Mouse (Mus musculus) thymus, postnatal 10 days (tissue): ENCODE measurements around the gene Cd22.
"Not testable (repeated sequence)": the region's sequence is repeated elsewhere in the genome, so short reads cannot be mapped to it uniquely, and the experiment has no call there.

Experiments used
- DNase-seq, 2 experiments: peaks; one replicate each; pipeline ENCODE4 v3.0.0; 2021; ENCODE audit warnings: low spot score in 2 of 2

The Cd22 gene

DNA sequence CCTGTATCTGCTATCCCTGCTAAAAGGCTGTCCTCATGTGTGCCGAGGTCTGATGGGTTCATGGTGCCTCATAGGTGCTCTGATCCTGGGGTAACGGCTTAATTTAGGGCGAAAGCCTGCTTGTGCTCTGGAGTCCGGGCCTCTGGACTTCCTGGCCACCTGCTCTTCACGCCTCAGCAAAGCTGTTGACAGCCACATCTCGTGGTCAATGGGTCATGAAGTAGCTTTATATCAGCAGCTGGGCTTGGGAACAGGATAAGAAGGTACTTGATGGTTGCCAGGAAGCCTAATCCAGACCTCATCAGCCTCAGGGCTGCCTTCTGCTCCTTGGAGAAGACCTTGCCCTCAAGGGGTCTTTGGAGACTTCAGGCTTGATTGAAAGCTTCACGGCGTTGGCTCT lies 16.8 kb downstream of the Cd22 start:
- no peak for DNase-seq

- no peak for DNase-seq
Measured at GRCm38 (mm10) chr7:30861464-30861863, 18.7 kb downstream of the Cd22 start, which contains the start of gene Ffar1. Gene Ffar1 (minus strand): TSS chr7:30861564.

GRCm38 (mm10) chr7:30859635-30860402 lies 20.3 kb downstream of the Cd22 start:
- DNase-seq, result peak; percentile 35 to 47

DNA sequence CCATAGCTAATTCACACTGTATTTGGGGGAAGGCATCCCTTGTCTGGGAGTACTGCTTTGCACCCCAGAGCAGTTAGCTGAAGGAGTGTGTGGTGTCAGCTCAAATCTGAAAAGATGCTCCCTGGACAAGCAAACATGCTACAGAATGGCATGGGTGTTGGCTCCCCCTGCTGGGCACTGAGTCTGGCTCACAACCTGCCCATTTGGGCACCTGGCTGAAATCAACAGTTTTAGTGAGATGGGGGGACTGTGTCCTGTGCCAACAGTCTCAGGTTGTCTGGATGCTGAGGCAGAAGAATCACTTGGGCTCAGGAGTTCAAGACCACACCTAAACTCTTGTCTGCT lies 20.9 kb downstream of the Cd22 start:
- peak; percentile 57 to 74 for DNase-seq

- DNase-seq, result no peak
Measured at GRCm38 (mm10) chr7:30857746-30858145, 22.4 kb downstream of the Cd22 start.

GRCm38 (mm10) chr7:30856078-30856477 lies 24.1 kb downstream of the Cd22 start, which contains the start of gene Ffar3:
Gene Ffar3 (minus strand): TSS chr7:30856178.
- DNase-seq, result no peak

DNA sequence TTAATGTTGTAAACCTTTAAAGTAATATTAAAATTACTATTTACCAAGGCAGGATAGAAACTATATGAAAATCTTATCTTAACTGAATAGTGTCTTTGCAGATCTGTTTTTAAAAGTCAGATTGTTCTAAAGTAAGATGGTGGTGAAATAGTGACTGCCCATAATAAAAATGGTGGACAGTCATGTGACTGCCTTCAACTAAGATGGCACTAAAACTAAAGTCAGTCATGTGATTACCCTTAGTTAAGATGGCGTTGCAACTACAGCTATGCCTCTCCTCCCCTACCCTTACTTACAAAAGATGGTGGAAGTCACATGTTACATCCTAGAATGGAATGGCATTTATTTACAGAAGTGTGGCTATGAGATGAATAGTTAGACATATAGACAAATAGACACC lies 28.7 kb downstream of the Cd22 start:
- no peak for DNase-seq

DNA sequence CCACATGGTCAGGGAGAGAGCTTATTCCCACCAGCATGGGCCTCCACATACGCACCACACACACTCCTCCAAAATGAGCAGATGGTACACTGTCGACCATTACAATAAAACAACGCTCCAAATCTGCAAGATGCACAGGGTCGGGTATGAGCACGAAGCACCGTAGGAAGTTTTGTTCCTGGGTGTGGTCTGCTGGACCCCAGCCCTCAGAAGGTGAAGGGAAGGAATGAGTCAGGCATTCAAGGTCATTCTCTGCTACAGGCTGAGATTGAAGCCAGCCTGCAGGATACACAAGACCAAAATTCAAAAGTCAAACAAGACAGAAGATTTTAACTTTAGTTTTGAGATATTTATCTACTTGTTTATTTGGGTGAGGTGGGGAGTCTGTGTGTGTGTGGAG lies 32.2 kb downstream of the Cd22 start:
- no peak for DNase-seq

- DNase-seq, result no peak
Measured at GRCm38 (mm10) chr7:30847386-30847785, 32.8 kb downstream of the Cd22 start.

GRCm38 (mm10) chr7:30846505-30847053 lies 33.6 kb downstream of the Cd22 start:
- no peak for DNase-seq

- DNase-seq, result no peak
Measured at GRCm38 (mm10) chr7:30844676-30845297, 35.4 kb downstream of the Cd22 start.

DNA sequence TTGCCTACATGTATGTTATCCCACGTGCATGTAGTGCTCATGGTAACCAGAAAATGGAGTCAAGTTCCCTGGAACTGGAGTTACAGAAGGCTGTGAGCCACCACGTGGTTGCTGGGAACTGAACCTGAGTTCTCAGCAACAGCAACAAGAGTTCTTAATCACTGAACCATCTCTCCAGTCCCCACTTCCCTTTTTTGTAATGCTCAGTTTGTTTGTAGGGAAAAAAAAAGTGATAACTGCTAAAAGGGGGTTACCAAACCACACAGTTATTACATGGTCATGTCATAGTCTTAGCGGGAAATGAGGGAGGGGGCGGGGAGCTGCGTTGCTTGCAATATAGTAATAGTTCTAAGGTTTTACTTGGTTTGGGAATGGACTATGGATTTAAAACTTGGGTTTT lies 38.0 kb downstream of the Cd22 start:
- DNase-seq, result no peak

GRCm38 (mm10) chr7:30841379-30841778 lies 38.8 kb downstream of the Cd22 start:
- no peak for DNase-seq

DNA sequence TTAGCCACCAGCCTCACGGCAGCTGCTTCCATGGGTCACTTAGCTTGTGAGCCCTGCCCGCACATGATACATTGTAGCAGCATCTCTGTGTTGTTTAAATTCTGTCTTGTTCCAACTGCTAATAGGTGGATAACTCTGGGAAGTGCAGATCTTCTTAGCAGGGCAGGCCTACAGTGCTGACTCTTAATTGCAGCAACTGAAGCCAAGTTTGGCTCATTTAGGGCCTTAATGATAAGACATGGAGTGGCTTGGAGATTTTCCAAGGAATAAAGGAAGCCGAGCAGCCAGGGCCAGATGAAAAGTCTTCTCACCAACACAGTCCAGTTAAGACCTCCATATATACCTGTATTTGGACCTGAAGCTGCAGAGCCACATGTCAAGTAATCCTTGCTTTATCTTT lies 39.8 kb downstream of the Cd22 start:
- DNase-seq, result no peak

- DNase-seq, result no peak
Measured at GRCm38 (mm10) chr7:30837277-30837676, 42.9 kb downstream of the Cd22 start.

GRCm38 (mm10) chr7:30832684-30833083 lies 47.5 kb downstream of the Cd22 start:
- not testable (repeated sequence) for DNase-seq

GRCm38 (mm10) chr7:30832261-30832660 lies 47.9 kb downstream of the Cd22 start:
- DNase-seq, result no peak

DNA sequence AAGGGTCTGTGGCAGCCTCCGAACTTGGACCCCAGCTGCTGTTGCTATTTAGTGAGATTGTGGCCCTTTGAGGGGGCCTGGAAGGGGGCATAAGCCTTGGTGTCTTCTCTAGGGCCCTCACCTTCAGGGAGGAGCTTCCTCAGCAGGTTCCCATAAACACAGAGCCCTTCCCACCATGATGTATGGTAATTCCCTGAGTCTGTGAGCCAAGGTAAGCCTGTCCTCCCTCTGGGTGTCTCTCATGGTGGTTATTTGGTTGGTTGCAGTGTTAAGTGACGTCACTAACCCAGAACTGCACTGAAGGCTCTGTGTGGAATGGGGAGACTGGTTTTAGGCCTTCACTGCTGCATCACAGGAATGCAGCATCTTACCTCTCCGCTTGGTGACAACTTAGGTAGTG lies 50.7 kb downstream of the Cd22 start:
- no peak for DNase-seq

DNA sequence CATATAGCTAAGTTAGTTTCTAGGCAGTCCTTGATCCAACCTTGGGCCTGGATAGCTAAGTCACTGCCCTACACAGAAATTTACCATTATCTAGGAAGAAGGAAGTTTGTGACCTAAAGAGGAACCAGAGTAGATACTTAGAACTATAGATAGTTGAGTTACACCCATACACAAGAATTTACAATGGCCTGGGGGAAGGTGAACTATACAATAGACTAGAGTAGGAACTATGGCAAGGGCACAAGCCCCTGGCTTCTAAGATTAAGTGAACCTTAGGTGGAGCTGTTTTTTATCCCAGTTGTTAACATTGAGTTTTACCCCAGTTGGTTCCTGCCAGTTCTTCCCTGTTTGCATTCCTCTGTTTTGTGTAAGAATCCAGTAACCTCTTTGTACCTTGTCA lies 51.3 kb downstream of the Cd22 start:
- DNase-seq, result not testable (repeated sequence)

DNA sequence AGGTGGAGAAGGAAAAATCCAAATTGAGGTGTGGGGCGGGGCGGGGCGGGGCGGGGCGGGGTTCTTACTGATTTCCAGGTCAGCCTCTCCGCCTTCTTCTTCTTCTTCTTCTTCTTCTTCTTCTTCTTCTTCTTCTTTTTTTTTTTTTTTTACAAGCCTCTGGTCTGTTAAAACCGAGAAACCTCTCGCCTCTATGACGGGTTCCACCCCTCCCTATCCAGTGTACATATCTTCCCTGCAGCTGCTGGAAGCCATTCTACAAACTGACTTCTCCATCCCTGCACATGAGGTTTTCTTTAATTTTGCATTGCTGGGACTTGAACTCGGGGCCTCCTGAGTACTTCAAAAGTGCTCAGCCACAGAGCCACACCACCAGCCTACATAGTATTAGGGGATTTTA lies 53.5 kb downstream of the Cd22 start:
- DNase-seq, result no peak

GRCm38 (mm10) chr7:30824306-30824705 lies 55.8 kb downstream of the Cd22 start:
- DNase-seq, result no peak

- no peak for DNase-seq
Measured at GRCm38 (mm10) chr7:30823675-30824074, 56.5 kb downstream of the Cd22 start, which contains the start of gene Ffar2. Gene Ffar2 (minus strand): TSS chr7:30823775.

GRCm38 (mm10) chr7:30821532-30821931 lies 58.6 kb downstream of the Cd22 start:
- DNase-seq, result no peak
